Mouse (Mus musculus) MN1 (cell line): ENCODE results near the gene Casp4.

Source experiments
- DNase-seq: peaks from one replicate; pipeline ENCODE4 v3.0.0-alpha.2; 2016; ENCODE audit warnings: low spot score

The Casp4 gene

GRCm38 (mm10) chr9:5308561-5308960 is at the start of gene Casp4:
Casp4 (plus strand) TSS chr9:5308828.
- DNase-seq = no peak

DNA sequence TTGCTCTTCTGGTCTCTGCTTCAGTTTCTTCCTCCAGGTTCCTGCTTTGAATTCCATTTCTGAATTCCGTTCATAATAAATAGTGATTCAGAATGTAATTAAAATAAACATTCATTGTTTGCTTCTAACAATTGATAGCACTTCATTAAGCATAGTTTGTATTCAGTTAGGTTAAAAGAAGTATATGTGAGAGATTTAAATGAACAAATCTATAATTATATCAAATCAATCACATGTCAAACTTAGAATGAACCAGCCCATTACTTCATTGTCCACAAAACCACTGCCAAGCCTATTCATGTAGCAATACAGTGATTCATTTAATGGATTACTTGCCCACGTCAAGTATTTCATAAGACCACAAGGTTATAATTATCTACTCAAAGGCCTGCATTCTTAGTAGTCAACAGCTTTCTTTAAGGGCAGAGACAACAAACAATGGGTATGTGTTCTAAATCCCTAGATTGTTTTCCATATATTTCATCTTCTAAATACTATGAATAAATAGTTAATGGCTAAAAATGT is 44.6 kb upstream of the Casp4 start:
- DNase-seq = no peak

DNA sequence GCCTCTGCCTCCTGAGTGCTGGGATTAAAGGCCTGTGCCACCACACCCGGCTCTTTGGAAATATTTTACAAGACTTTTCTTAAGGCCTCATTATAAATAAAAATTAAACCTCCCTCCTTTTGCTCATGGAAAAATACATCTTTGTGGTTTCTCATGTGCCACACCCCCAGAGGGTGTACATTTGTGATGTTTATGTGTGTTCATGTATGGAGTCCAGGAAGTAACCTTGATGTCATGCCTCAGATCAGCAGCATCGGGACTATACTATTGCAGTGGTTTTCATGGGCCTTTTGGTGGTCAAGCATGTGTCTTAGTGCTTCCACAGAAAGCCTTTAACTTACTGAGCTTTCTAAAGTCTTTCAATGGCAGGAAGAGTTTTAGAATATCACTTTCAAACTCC is 38.4 kb upstream of the Casp4 start:
- DNase-seq = no peak

GRCm38 (mm10) chr9:5270884-5271283 is 37.7 kb upstream of the Casp4 start:
- DNase-seq = no peak

GRCm38 (mm10) chr9:5271334-5271845 is 37.2 kb upstream of the Casp4 start:
- DNase-seq = no peak

DNA sequence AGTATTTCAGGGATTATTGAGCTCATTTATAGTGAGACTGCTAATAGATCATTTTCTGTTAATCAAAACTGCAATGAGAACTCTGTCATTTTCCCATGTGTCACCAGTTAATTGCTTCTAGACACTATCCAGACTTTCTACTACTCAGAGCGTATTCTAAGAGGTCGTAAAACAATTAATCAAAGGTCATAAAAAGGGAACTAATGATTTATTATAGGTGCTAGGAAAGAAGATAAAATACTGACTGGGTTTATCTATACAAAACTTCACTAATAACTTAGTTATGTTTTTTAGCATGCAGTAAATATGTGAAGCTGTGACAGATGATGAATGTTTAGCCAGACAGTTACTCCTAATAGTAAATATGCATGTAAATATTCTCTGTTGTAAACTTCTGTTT is 22.6 kb upstream of the Casp4 start:
- DNase-seq = no peak

DNA sequence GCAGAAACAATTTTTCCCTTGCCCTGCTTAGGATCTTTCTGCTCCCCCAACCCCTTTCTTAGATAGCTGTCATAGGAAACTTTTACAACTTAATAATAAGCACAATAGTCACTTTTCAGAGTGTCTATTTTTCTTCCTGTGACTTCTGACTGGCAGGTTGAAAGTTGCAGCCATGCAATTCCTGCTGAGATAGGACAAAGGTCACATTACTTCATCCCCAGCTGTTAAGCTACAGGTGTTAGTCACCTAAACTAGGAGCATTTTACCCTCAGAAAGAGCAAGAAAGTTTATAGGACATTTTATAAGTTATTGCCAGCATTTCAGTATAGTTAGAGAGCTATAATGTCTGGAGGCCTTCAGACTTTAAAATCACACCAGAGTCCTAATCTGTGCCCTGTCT is 22.0 kb upstream of the Casp4 start:
- DNase-seq = no peak

DNA sequence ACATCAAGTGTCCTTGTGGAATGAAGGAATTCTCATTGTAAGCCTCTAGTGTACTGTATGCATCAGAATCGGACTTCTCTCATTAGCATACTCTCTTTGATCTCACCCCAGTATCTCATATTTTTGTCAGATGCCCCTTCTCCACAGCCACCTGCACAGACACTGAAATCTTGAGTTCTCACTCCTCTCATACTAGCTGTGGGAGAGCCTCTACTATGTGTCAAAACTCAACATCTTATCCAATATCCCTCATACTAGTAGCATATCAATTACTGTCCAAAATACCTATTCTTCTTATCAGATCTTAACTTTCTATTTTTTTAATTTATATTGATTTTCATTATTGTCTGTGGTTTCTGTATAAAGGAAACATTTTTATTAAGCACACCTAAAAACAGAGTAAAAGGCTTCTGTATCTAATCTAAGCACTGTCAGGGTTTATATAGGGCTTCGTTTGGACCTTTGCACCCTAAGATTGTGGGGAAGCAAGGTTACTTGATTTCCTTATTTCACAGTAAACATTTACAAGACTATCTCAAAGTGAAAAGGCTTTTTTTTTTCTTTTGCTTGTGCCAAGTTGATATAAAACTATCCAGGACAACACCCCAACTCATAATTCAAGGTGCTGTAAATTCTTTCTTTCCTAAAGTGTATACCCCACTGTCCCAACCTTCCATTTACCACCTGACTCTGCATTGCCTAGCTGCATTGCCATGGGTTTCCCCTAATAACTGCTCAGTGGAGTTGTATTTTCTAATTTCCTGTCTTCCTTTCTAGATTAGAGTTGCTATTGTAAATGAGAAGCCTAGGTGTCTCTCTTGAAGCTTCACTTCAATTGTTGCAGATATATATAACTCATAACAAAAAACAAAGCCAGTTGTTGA is 12.0 kb upstream of the Casp4 start:
- DNase-seq = no peak

DNA sequence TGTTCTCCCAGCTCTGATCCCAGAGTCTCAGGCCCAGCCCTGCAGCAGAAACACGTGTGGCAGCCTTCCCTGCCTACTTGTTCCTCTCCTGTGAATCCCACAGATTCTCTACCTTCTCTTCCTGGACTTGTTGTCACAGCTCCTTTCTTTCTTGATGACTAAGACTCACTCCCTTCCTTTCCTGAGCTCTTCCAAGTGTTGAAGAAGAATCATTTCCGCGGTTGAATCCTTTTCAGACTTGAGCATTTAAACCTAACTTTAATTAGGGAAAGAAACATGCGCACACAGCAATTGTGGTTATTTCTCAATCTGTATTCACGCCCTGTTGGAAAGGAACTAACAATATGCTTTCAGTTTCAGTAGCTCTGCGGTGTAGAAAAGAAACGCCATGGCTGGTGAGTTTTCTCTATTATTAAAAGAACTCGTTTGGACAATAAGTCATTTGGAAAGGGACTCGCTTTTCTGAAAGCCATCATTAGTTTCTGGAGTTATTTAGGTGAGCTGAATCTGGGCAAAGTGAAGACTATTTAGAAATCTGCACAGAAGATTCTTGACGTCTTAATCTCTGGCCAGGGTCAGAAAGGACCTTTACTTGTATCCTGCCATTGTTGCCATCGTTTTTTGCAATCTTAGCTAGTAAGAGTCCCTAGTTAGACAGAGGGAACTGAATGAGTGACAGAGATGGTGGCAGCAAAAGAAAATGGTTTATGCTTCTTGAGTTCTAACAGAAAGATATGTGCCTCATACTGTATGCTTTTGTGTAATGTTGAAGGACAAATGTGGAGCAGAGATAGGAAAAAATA is 10.1 kb upstream of the Casp4 start, which contains the start of gene Casp1:
Gene Casp1 (plus strand): TSS at position 189 of the 803 bp plus-strand sequence.
- no peak for DNase-seq

- DNase-seq = no peak
Measured at GRCm38 (mm10) chr9:5299132-5299381, 9.6 kb upstream of the Casp4 start.

DNA sequence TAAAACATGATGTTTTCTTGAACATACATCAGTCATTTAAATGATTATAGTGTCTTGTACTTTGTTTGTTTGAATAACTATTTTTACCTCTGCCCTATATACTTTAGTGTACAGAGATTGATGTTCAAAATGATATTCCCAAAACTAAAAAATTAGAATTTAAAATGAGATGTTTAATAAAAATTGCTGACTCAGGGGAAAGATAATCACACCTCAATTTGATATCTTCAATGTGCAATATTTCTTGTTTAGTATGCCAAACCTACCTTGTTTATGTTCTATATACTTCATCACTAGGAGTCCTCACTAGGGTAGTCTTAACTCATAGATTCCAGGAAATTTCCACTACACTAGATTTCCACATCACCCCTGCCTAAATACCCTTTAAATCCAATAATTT is 1.5 kb downstream of the Casp4 start:
- no peak for DNase-seq

GRCm38 (mm10) chr9:5311435-5311834 is 2.8 kb downstream of the Casp4 start:
- DNase-seq = no peak

- DNase-seq = no peak
Measured at GRCm38 (mm10) chr9:5328204-5328603, 19.6 kb downstream of the Casp4 start.

- DNase-seq = no peak
Measured at GRCm38 (mm10) chr9:5332441-5332840, 23.8 kb downstream of the Casp4 start.

GRCm38 (mm10) chr9:5333422-5333821 is 24.8 kb downstream of the Casp4 start:
- no peak for DNase-seq

DNA sequence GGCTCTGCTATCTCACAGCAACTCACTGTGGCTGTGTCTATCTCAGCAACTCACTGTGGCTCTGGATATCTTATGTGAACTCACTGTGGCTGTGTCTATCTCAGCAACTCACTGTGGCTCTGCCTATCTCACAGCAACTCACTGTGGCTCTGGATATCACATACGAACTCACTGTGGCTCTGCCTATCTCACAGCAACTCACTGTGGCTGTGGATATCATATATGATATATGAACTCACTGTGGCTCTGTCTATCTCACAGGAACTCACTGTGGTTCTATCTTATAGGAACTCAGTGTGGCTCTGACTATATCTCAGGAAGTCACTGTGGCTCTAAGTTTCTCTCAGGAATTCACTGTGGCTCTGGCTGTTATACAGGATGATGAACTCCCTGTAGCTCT is 34.5 kb downstream of the Casp4 start:
- no peak for DNase-seq

DNA sequence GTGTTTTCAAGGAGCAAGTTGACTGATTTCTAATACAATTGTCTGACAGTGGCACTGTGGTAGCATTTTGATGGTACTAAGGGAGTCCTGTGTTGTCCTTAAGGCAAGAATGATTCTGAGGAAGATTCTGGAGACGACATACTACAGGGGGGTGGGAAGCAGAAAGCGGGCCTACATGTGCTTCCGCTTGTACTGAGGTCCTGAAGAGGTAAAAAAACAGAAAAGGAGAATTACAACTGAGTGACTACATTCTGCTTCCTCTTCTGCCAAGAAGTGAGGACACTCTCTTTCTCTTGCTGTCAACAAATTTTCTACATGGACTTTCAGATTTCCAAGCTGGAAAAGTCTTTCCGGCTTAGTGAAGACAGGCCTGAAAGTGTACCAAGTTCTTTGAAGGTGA is 35.5 kb downstream of the Casp4 start:
- DNase-seq = no peak

- no peak for DNase-seq
Measured at GRCm38 (mm10) chr9:5345291-5345898, 36.8 kb downstream of the Casp4 start, which contains the start of gene Casp12. Casp12 (plus strand) TSS chr9:5345430.

GRCm38 (mm10) chr9:5347381-5347780 is 38.8 kb downstream of the Casp4 start:
- no peak for DNase-seq

DNA sequence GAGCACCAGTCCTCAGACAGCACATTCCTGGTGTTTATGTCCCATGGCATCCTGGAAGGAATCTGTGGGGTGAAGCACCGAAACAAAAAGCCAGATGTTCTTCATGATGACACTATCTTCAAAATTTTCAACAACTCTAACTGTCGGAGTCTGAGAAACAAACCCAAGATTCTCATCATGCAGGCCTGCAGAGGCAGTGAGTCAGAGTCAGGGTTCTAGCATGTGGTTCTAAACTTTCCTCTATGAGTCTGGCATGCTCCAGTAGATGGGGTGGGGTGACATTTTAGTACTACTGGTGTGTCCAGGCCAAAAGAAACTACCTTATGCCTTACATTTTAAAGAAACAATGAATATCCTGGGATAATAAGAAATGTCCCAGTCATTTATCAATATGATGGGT is 45.0 kb downstream of the Casp4 start:
- DNase-seq = no peak

GRCm38 (mm10) chr9:5356801-5357200 is 48.2 kb downstream of the Casp4 start:
- DNase-seq = no peak
